In genomic region chr11:61090195-61090594, GRCm38 (mm10) we compare ENCODE assay signal across 25 mouse cellular contexts. TPM values are rescaled to one million over a fixed set of nuclear protein-coding genes. Genes with fewer than 3 reads are reported as not detected.
DNase-seq lines count a peak whose midpoint lies in the region; ATAC-seq lines count a peak whose summit lies in the region.
"Had no signal": no experiment of that assay in that cellular context is flagged by ENCODE, and none has a peak within 500 bp of the region (broad histone marks: within the 10 kb centered on the region; RNA-seq: fewer than 3 reads in every experiment).

No protein-coding gene starts in this region.

- H3K9me3 ChIP-seq in midbrain, embryonic 10.5 days (replicated peaks): no peaks in the 10 kb centered on the region
- no peaks in the 10 kb centered on the region for H3K9me3 ChIP-seq in midbrain, embryonic 13.5 days
- H3K9me3 ChIP-seq: embryonic facial prominence, embryonic 15.5 days; hindbrain, embryonic 15.5 days; intestine, embryonic 15.5 days had no signal

- peaks cover 9% of the 10 kb centered on the region for H3K4me1 ChIP-seq in midbrain, embryonic 10.5 days
- H3K4me1 ChIP-seq in midbrain, embryonic 13.5 days (replicated peaks): peaks cover 9% of the 10 kb centered on the region
- H3K4me1 ChIP-seq: embryonic facial prominence, embryonic 12.5 days; embryonic facial prominence, embryonic 15.5 days; intestine, embryonic 15.5 days had no signal

- DNase-seq in cerebellum, adult 18-20 months: peak; percentile 43 to 45
- no peak for DNase-seq in cerebellum, postnatal 4 days (ENCODE audit: low spot score in 2 of 2)
- DNase-seq in cerebellum, postnatal 25 days: peak; percentile 39 to 52
- DNase-seq in cerebellum, adult 11 months: no peak
- no peak for DNase-seq in midbrain, embryonic 10.5 days (ENCODE audit: low spot score)
- DNase-seq in brain, adult 2 months (ENCODE audit: low read depth, low spot score): peak; percentile 84
- no peak for DNase-seq in ovary, adult 18-20 months (ENCODE audit: low spot score)
- DNase-seq: adrenal gland, adult 2 months; adrenal gland, postnatal 14 days; cerebellum, adult 9-11 months; forebrain, postnatal 0 days; gastrocnemius, adult 2 months; gastrocnemius, postnatal 14 days; heart, adult 11 months; kidney, adult 11 months; kidney, adult 8-10 months had no signal

- H3K4me3 ChIP-seq in midbrain, embryonic 10.5 days: no peak overlapping the region
- no peak overlapping the region for H3K4me3 ChIP-seq in midbrain, embryonic 13.5 days (replicated peaks)
- H3K4me3 ChIP-seq: embryonic facial prominence, embryonic 12.5 days; embryonic facial prominence, embryonic 15.5 days; gastrocnemius, adult 2 months; hindbrain, embryonic 15.5 days; intestine, embryonic 15.5 days had no signal

- H3K27ac ChIP-seq in midbrain, embryonic 10.5 days (replicated peaks): 0 out of 2 replicates have a peak overlapping the region, but pooled peaks have one; percentile 13
- H3K27ac ChIP-seq in midbrain, embryonic 13.5 days: no peak overlapping the region
- H3K27ac ChIP-seq: embryonic facial prominence, embryonic 12.5 days; embryonic facial prominence, embryonic 15.5 days; gastrocnemius, adult 2 months; hindbrain, embryonic 15.5 days; intestine, embryonic 15.5 days had no signal

- no peaks in the 10 kb centered on the region for H3K36me3 ChIP-seq in midbrain, embryonic 10.5 days
- H3K36me3 ChIP-seq in midbrain, embryonic 13.5 days: no peaks in the 10 kb centered on the region
- H3K36me3 ChIP-seq: embryonic facial prominence, embryonic 12.5 days; embryonic facial prominence, embryonic 15.5 days; hindbrain, embryonic 15.5 days; intestine, embryonic 15.5 days had no signal

- H3K9ac ChIP-seq in midbrain, embryonic 13.5 days (replicated peaks): no peak overlapping the region
- H3K9ac ChIP-seq: embryonic facial prominence, embryonic 12.5 days; embryonic facial prominence, embryonic 15.5 days; forebrain, postnatal 0 days; hindbrain, embryonic 15.5 days; intestine, embryonic 15.5 days had no signal

- WGBS in midbrain, embryonic 10.5 days: 80% methylated on average over 7 of the region's 7 CpGs
- 64% methylated on average over 7 of the region's 7 CpGs for WGBS in midbrain, embryonic 13.5 days

- ATAC-seq in midbrain, embryonic 13.5 days: no peak
- ATAC-seq: CD4-positive, CD25-positive, alpha-beta regulatory T cell, adult 4 months; forebrain, embryonic 14.5 days; forebrain, postnatal 0 days; intestine, embryonic 15.5 days had no signal

- H3K27me3 ChIP-seq in midbrain, embryonic 10.5 days (ENCODE audit: low read depth, poor library complexity, severe bottlenecking): no peaks in the 10 kb centered on the region
- H3K27me3 ChIP-seq in midbrain, embryonic 13.5 days: no peaks in the 10 kb centered on the region
- H3K27me3 ChIP-seq: embryonic facial prominence, embryonic 12.5 days; embryonic facial prominence, embryonic 15.5 days; hindbrain, embryonic 15.5 days; intestine, embryonic 15.5 days had no signal

- H3K4me2 ChIP-seq in midbrain, embryonic 13.5 days (replicated peaks): no peak overlapping the region
- H3K4me2 ChIP-seq: embryonic facial prominence, embryonic 12.5 days; embryonic facial prominence, embryonic 15.5 days; heart, embryonic 11.5 days; hindbrain, embryonic 15.5 days; intestine, embryonic 15.5 days had no signal

RNA-seq across cellular contexts. Expression of gene Tnfrsf13b, which starts 36.4 kb away (rescaled TPM):
- polyA plus RNA-seq in midbrain, embryonic 10.5 days (2016; fragmentation: Nextera tagmentation; extraction: Ambion mirVana): 1.2 TPM in 2 replicates
- polyA plus RNA-seq in midbrain, embryonic 13.5 days (2015; fragmentation: Nextera tagmentation; extraction: Ambion mirVana): 0.77 and 1.0 TPM in 2 replicates
- polyA plus RNA-seq: C2C12 had no signal

Comparison
In these comparisons a context has a peak if more than half of its experiments do, and no peak if none do; other contexts are left out.
1. DNase-seq: peak in cerebellum, adult 18-20 months (2 of 2), cerebellum, postnatal 25 days (2 of 2) and brain, adult 2 months (single experiment); none in cerebellum, postnatal 4 days (0 of 2), cerebellum, adult 11 months (single experiment), midbrain, embryonic 10.5 days (single experiment) and ovary, adult 18-20 months (single experiment).